Mouse (Mus musculus) testis, adult 2 months (tissue): ENCODE data around the gene Kif6. TPM values are rescaled to one million over a fixed set of nuclear protein-coding genes. Genes with fewer than 3 reads are reported as not detected.

Source experiments
- H3K27ac ChIP-seq: fragments of 200-500 bp; 2 replicates; pipeline ENCODE4 v1.5.1; 2012; ENCODE audit warnings: low read depth, low read length; ENCODE audit not compliant: control insufficient read depth, insufficient read depth
- H3K27me3 ChIP-seq: fragments of 200-500 bp; 2 replicates; pipeline ENCODE4 v1.6.1; 2012; ENCODE audit warnings: mild to moderate bottlenecking, low read length, moderate library complexity; ENCODE audit not compliant: control insufficient read depth, insufficient read depth
- H3K36me3 ChIP-seq: fragments of 200-500 bp; 2 replicates; pipeline ENCODE4 v1.6.1; 2012; ENCODE audit warnings: mild to moderate bottlenecking, low read length; ENCODE audit not compliant: control insufficient read depth, insufficient read depth
- H3K4me1 ChIP-seq: fragments of 200-500 bp; 2 replicates; pipeline ENCODE4 v1.6.1; 2012; ENCODE audit warnings: low read length; ENCODE audit not compliant: control insufficient read depth, insufficient read depth
- H3K4me3 ChIP-seq: fragments of 200-500 bp; 2 replicates; pipeline ENCODE4 v1.5.1; 2012; ENCODE audit warnings: low read depth, mild to moderate bottlenecking, low read length, moderate library complexity, mixed read lengths; ENCODE audit not compliant: control insufficient read depth
- CTCF ChIP-seq: fragments of 200-500 bp; IDR thresholded peaks from 2 replicates; pipeline ENCODE4 v1.5.1; 2012; ENCODE audit warnings: low read depth, mild to moderate bottlenecking, inconsistent platforms, low read length, moderate library complexity; ENCODE audit not compliant: control insufficient read depth, insufficient read depth, insufficient replicate concordance
- POLR2A ChIP-seq: fragments of 200-500 bp; IDR thresholded peaks from 2 replicates; pipeline ENCODE4 v1.6.1; 2012; ENCODE audit warnings: low read depth, mild to moderate bottlenecking, inconsistent platforms, low read length, moderate library complexity; ENCODE audit not compliant: control insufficient read depth
- polyA plus RNA-seq: library from polyadenylated mRNA; depleted of rRNA; stranded (reverse); fragments of >200 nt; gene quantifications from 2 replicates; pipeline ENCODE4 v1.2.3, GENCODE M21; 2012

Gene Kif6
- polyA plus RNA-seq, 1 experiment = 5.8 TPM

- Histone ChIP-seq H3K27ac (no peak overlapping the region), H3K27me3 (no peaks in the 10 kb centered on the region)
Measured at GRCm38 (mm10) chr17:49726976-49727375, 112.0 kb downstream of the Kif6 start.

GRCm38 (mm10) chr17:49727428-49728045, 112.6 kb downstream of the Kif6 start:
- Histone ChIP-seq H3K4me1 (no peaks in the 10 kb centered on the region), H3K36me3 (no peaks in the 10 kb centered on the region), H3K27ac (no peak overlapping the region), H3K27me3 (no peaks in the 10 kb centered on the region), H3K4me3 (no peak overlapping the region)
- TF ChIP-seq POLR2A (no peak), CTCF (no peak)

More at GRCm38 (mm10) chr17:49726976-49727375, 112.0 kb downstream of the Kif6 start:
- no peaks in the 10 kb centered on the region for H3K4me1 ChIP-seq
- TF ChIP-seq CTCF = no peak
- TF ChIP-seq POLR2A = no peak
- H3K36me3 ChIP-seq = no peaks in the 10 kb centered on the region
- H3K4me3 ChIP-seq = no peak overlapping the region

- Histone ChIP-seq H3K27ac (no peak overlapping the region), H3K4me3 (no peak overlapping the region), H3K27me3 (no peaks in the 10 kb centered on the region), H3K36me3 (no peaks in the 10 kb centered on the region), H3K4me1 (no peaks in the 10 kb centered on the region)
- TF ChIP-seq POLR2A = no peak
- TF ChIP-seq CTCF = no peak
Measured at GRCm38 (mm10) chr17:49729856-49730255, 114.9 kb downstream of the Kif6 start.

- H3K27me3 ChIP-seq = no peaks in the 10 kb centered on the region
- no peak overlapping the region for H3K27ac ChIP-seq
- H3K4me1 ChIP-seq = no peaks in the 10 kb centered on the region
- H3K4me3 ChIP-seq = no peak overlapping the region
- no peaks in the 10 kb centered on the region for H3K36me3 ChIP-seq
- TF ChIP-seq POLR2A = no peak
- TF ChIP-seq CTCF = no peak
Measured at GRCm38 (mm10) chr17:49732706-49733105, 117.8 kb downstream of the Kif6 start.

- Histone ChIP-seq H3K4me3 (no peak overlapping the region), H3K27me3 (no peaks in the 10 kb centered on the region), H3K27ac (no peak overlapping the region; the same call in 1 of the 2 replicates), H3K36me3 (no peaks in the 10 kb centered on the region), H3K4me1 (peaks cover 2% of the 10 kb centered on the region)
- no peak for TF ChIP-seq CTCF
- TF ChIP-seq POLR2A = no peak
Measured at GRCm38 (mm10) chr17:49734079-49734478, 119.1 kb downstream of the Kif6 start.

GRCm38 (mm10) chr17:49734776-49735175, 119.8 kb downstream of the Kif6 start:
- H3K4me3 ChIP-seq = no peak overlapping the region
- no peak overlapping the region for H3K27ac ChIP-seq
- no peaks in the 10 kb centered on the region for H3K27me3 ChIP-seq
- TF ChIP-seq POLR2A (no peak), CTCF (no peak)
- H3K36me3 ChIP-seq = no peaks in the 10 kb centered on the region
- H3K4me1 ChIP-seq = peaks cover 6% of the 10 kb centered on the region

- no peak for TF ChIP-seq POLR2A
- TF ChIP-seq CTCF = peak; percentile 75; the same call in 1 of the 2 replicates
- no peaks in the 10 kb centered on the region for H3K27me3 ChIP-seq
- H3K4me1 ChIP-seq = peaks cover 6% of the 10 kb centered on the region
- H3K36me3 ChIP-seq = no peaks in the 10 kb centered on the region
- H3K4me3 ChIP-seq = no peak overlapping the region
- H3K27ac ChIP-seq = no peak overlapping the region
Measured at GRCm38 (mm10) chr17:49736364-49736763, 121.4 kb downstream of the Kif6 start.

- Histone ChIP-seq H3K27me3 (no peaks in the 10 kb centered on the region), H3K27ac (no peak overlapping the region), H3K4me1 (peaks cover 6% of the 10 kb centered on the region), H3K36me3 (no peaks in the 10 kb centered on the region), H3K4me3 (no peak overlapping the region)
- TF ChIP-seq CTCF (no peak), POLR2A (no peak)
Measured at GRCm38 (mm10) chr17:49737217-49737774, 122.4 kb downstream of the Kif6 start.
